Mouse (Mus musculus) granulocyte monocyte progenitor cell, adult 5-6 weeks (primary cell): ENCODE data around the gene Gm49510. TPM values are rescaled to one million over a fixed set of nuclear protein-coding genes. Genes with fewer than 3 reads are reported as not detected.

Experiments used
- ATAC-seq: replicated peaks from 2 replicates; pipeline ENCODE4 v1.8.0; 2016; ENCODE audit warnings: mild to moderate bottlenecking, moderate TSS enrichment, inconsistent platforms; ENCODE audit not compliant: poor library complexity, severe bottlenecking
- total RNA-seq, 2 experiments: library from RNA; stranded (forward) in 1 of 2; stranded (reverse) in 1 of 2; fragments of 200-712, 200-1000 nt in 1 of 2; fragments of >200 nt in 1 of 2; fragmentation: Nextera tagmentation in 1 of 2; gene quantifications; 2 replicates each; pipeline ENCODE4 v1.2.3; 2014 to 2017

Gm49510 gene
- total RNA-seq, 2 experiments from 2014 or later: 1.1 TPM; not detected in 1

GRCm38 (mm10) chr15:78876991-78877809 is 22.3 kb upstream of the Gm49510 start, which contains the start of gene Gga1:
TSS of gene Gga1 (plus strand) at chr15:78877190.
- ATAC-seq: peak; percentile 55

GRCm38 (mm10) chr15:78877810-78878390 is 21.6 kb upstream of the Gm49510 start:
- no peak for ATAC-seq

DNA sequence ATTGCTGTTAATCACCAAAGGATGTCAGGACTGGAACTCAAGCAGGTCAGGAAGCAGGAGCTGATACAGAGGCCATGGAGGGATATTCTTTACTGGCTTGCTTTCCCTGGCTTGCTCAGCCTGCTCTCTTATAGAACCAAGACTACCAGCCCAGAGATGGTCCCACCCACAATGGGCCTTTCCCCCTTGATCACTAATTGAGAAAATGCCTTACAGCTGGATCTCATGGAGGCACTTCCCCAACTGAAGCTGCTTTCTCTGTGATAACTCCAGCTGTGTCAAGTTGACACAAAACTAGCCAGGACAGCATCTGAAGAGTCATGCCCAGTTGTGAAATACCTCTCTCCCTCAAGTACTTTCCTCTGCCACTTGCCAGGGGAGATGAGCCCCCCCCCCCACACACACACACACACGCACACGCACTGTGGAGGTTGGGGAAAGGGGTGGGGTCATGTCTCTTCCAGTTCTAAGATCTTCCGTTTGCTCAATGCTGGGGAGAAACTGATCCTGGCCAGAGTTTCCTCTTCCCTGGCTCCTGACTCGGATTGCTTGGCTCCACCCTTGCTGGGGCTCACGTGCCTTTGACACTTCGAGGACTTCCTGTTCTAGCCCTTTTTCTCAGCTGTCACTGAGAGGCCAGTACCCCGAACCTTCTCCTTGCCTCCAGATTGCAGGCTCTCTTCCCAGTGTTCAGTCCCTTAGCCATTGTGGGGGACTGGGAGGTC is 20.5 kb upstream of the Gm49510 start:
- peak; percentile 70 for ATAC-seq

GRCm38 (mm10) chr15:78880432-78880831 is 19.0 kb upstream of the Gm49510 start:
- ATAC-seq: no peak

- ATAC-seq: no peak
Measured at GRCm38 (mm10) chr15:78881828-78882227, 17.6 kb upstream of the Gm49510 start.

DNA sequence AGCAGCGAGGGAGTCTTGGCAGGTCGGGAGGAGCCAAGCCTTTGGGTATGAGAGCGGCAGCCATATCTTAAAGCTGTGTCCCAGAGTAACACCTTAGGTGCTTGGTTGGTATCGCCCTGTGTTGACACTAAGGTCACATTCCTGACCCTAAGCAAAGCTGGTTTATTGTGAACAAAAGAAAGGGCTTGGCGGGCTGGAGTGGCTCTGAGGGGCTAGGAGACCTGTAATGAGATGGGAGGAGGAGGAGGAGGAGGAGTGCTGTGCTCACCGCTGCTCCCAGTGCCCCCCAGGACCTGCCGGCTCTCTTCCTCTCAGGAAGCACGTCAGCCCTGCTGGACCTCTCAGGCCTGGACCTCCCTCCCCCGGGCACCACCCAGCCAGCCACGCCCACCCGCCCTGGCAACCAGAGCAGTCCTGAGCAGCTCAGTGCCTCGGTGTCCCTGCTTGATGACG is 10.0 kb upstream of the Gm49510 start:
- no peak for ATAC-seq

DNA sequence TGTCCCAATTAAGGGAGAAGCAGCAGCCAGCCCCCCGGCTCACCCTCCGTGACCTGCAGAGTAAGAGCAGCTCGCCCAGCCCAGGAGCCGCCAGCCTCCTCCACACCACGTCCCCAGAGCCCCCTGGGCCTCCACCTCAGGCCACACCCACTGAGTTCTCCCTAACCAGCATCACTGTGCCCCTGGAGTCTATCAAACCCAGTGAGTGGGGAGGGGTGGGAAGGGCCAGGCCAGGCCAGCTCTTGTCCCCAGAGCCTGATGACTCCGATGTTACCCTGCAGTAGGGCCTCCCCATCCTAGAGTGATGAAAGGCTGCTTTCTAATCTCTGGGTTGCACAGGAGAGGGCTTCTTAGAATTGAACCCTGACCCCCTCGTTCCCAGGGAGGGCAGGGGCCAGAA is 7.0 kb upstream of the Gm49510 start:
- ATAC-seq: no peak

DNA sequence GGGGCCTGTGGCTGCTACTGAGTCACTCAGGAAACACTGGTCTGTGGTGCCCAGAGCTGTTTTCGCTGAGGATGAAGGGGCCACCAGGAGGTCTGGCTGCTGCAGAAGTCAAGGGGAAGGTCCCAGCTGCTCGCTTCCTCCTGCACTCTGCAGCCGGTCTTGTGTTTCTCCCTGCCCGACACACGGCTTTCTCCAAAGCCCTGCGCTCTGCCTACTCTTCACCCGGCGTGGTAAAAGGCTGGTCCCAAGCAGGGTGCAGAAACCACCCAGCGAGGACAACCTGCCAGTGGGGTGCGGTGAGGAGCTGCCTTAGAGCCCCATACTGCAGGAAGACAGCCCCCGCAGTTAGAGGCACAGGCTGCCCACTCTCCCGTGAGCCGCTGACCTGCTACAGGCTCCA is 4.7 kb upstream of the Gm49510 start:
- ATAC-seq: peak; percentile 32

- peak; percentile 13 for ATAC-seq
Measured at GRCm38 (mm10) chr15:78895741-78896140, 3.7 kb upstream of the Gm49510 start.

GRCm38 (mm10) chr15:78896149-78896548 is 3.3 kb upstream of the Gm49510 start:
- peak; percentile 50 for ATAC-seq

DNA sequence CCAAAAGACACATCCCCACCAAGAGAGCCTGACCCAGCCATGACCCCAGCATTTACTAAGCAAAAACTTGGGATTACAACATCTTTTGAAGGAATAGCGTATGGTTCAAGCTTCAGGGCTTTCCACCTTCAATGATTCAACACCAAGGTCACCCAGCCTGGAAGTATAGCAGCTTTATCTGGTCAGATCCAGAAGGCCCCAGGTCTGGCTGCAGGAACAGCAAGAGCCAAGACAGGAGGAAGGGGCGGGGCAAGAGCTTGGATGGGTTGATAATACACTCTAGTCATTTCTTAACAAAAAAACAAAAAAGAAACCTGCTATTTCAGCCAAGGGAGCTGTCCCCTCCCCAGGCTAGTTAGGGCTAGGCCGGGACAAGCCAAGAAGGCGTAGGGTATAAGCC is 2.0 kb upstream of the Gm49510 start:
- no peak for ATAC-seq

GRCm38 (mm10) chr15:78898507-78899001 is 913 bp upstream of the Gm49510 start:
- no peak for ATAC-seq

GRCm38 (mm10) chr15:78899740-78900584 is 495 bp downstream of the Gm49510 start, which contains the start of gene Sh3bp1:
TSS of gene Sh3bp1 (plus strand) at chr15:78899768.
- ATAC-seq: peak; percentile 10; the same call in 1 of the 2 replicates

DNA sequence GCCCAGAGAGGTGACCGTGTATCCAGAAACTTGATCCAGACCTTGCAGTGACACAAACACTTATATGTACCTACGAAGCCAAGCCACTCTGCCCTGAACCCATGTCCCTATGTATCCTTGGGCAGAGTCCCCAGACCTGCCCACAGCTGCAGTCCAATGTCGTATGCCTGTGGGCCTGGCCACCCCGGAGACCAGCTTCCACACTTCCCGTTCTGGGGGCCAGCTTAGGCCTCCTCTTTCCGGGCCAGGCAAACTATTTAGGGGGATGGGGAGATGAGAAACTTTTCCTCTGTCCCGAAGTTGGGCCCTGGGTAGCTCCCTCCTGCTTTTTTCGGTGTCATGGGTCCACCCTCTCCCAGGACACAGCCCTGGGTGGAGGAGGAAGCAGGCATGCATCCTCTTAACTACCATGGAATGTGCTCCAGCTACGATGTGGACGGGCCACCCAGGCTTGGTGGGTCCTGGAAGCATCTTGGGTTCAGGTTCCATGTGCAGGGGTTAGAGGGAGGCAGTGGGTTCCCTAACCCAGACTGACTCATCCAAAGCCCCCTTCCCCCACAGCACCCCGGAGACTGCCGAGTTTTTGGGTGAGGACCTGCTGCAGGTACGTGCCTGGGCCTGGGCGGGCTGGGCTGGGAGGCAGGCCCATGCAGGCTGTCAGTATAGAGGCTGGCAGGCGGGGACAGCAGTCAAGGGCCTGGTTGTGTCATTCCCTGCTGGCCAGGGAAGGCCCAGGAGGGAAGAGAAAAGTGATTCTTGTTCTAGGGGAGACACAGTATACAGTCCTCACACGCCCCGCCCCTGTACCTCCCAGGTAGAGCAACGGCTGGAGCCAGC is 1.3 kb downstream of the Gm49510 start:
- peak; percentile 21 for ATAC-seq

- no peak for ATAC-seq
Measured at GRCm38 (mm10) chr15:78901422-78901789, 1.9 kb downstream of the Gm49510 start.

GRCm38 (mm10) chr15:78903243-78903642 is 3.8 kb downstream of the Gm49510 start:
- ATAC-seq: peak; percentile 39

GRCm38 (mm10) chr15:78908399-78908798 is 8.9 kb downstream of the Gm49510 start:
- no peak for ATAC-seq

DNA sequence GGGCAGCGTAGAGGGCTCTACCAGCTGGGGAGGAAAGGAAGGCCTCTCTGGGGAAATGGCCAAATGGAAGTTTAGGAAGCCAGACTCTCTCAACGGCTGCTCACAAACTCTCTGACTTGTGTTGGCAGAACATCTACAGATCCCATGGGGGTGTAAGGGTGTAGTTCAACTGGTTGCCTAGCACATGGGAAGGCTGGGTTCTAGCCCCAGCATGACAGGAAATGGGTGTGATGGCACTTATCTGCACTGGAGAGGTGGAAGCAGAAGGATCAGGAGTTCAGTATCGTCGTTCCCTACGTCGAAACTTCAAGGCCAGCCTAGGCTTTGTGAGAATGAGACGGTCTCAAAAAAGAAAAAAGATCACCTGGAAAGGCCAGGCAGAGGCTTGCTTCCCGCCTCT is 9.5 kb downstream of the Gm49510 start:
- ATAC-seq: no peak

DNA sequence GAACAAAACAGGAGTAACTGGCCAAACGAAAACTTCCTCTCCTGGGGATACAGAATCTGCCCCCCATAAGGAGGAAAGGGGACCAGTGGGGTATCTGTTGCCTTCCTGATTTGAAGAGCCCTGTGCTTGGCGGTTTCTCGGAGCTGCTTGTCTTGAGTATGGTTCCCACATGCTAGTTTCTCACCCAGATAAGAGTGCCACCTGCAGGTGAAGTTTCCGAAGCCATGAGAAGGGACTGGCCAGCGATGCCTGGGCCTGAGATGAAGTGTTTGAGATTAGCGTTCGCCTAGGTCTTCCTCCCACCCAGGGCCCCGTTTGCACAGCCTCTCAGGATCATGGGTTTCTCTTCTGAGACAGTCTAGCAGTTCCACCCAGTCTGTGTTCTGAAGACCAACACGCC is 12.6 kb downstream of the Gm49510 start:
- no peak for ATAC-seq
